In the genomic region with DNA sequence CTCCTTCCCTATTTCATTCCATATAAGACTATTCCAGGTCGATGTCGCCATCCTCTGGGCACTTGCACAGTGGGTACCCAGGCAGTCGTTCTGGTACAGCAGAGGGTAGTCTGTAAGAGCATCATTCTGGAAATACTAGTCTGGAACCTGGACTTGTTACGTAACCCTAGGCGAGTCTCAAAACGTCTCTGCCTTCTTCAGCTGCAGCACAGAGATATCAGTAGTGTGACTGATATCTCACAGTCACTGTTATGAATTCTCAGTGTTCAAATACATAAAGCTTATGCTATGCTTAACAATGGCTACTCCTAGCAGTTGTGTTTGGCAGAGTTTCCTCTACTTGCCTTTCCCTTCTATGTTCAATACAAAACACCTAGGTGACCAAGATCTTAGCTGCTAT, we compare ENCODE assay signal across 18 mouse cellular contexts. TPM values are rescaled to one million over a fixed set of nuclear protein-coding genes. Genes with fewer than 3 reads are reported as not detected.
A peak's percentile ranks its signal among the peaks of the same experiment; 100 is the strongest.
DNase-seq lines count a peak whose midpoint lies in the region; ATAC-seq and TF ChIP-seq lines count a peak whose summit lies in the region.
"Had no signal": no experiment of that assay in that cellular context is flagged by ENCODE, and none has a peak within 500 bp of the region (broad histone marks: within the 10 kb centered on the region; RNA-seq: fewer than 3 reads in every experiment).

No protein-coding gene starts in this region.

- no peak overlapping the region for H3K4me2 ChIP-seq in kidney, postnatal 0 days (ENCODE audit: low read length)
- H3K4me2 ChIP-seq in liver, postnatal 0 days (ENCODE audit: low read depth, low read length), result peak overlapping the region; percentile 29; the same call in 1 of the 2 replicates
- H3K4me2 ChIP-seq in forebrain, embryonic 14.5 days (ENCODE audit: low read length), result no peak overlapping the region
- H3K4me2 ChIP-seq: hindbrain, embryonic 15.5 days; midbrain, embryonic 12.5 days had no signal

- WGBS in kidney, postnatal 0 days, result 73% methylated on average over 6 of the region's 6 CpGs
- 50% methylated on average over 6 of the region's 6 CpGs for WGBS in liver, postnatal 0 days (ENCODE audit: insufficient replicate concordance)
- 71% methylated on average over 6 of the region's 6 CpGs for WGBS in forebrain, embryonic 14.5 days

- H3K36me3 ChIP-seq in kidney, postnatal 0 days (ENCODE audit: insufficient read depth, low read length), result no peaks in the 10 kb centered on the region
- no peaks in the 10 kb centered on the region; the same call in 1 of the 2 replicates for H3K36me3 ChIP-seq in liver, postnatal 0 days (replicated peaks; ENCODE audit: insufficient read depth, low read length)
- peaks cover 6% of the 10 kb centered on the region; the same call in 1 of the 2 replicates for H3K36me3 ChIP-seq in forebrain, embryonic 14.5 days (ENCODE audit: control insufficient read depth, insufficient read depth, low read length)

- DNase-seq in kidney, postnatal 0 days (ENCODE audit: low spot score), result no peak
- DNase-seq in kidney, postnatal 36 days, result no peak
- DNase-seq in NIH3T3 (ENCODE audit: low read depth), result peak; percentile 25
- DNase-seq in liver, postnatal 0 days, result no peak
- DNase-seq in kidney, postnatal 25 days, result no peak
- DNase-seq in forebrain, embryonic 14.5 days (ENCODE audit: low spot score), result no peak
- no peak for DNase-seq in cerebellum, adult 18-20 months
- DNase-seq: cerebellum, adult 9-10 months; gastrocnemius, postnatal 10 days; kidney, adult 11 months; kidney, postnatal 10 days; lung, postnatal 36 days; right cerebral cortex, adult 18-20 months; spleen, adult 18-20 months; thymus, postnatal 14 days had no signal

- H3K27ac ChIP-seq in kidney, postnatal 0 days, result no peak overlapping the region
- peak overlapping the region; percentile 66; the same call in 1 of the 2 replicates for H3K27ac ChIP-seq in liver, postnatal 0 days (ENCODE audit: low read depth)
- no peak overlapping the region for H3K27ac ChIP-seq in forebrain, embryonic 14.5 days (ENCODE audit: low read depth, low read length)
- H3K27ac ChIP-seq: hindbrain, embryonic 15.5 days; midbrain, embryonic 12.5 days had no signal

- H3K4me3 ChIP-seq in kidney, postnatal 0 days (replicated peaks; ENCODE audit: low read depth, low read length), result no peak overlapping the region
- no peak overlapping the region for H3K4me3 ChIP-seq in liver, postnatal 0 days (ENCODE audit: low read depth, low read length)
- no peak overlapping the region for H3K4me3 ChIP-seq in forebrain, embryonic 14.5 days (ENCODE audit: low read depth, low read length)
- H3K4me3 ChIP-seq: hindbrain, embryonic 15.5 days; midbrain, embryonic 12.5 days had no signal

- H3K27me3 ChIP-seq in kidney, postnatal 0 days (ENCODE audit: insufficient read depth, low read length), result no peaks in the 10 kb centered on the region
- no peaks in the 10 kb centered on the region for H3K27me3 ChIP-seq in liver, postnatal 0 days (ENCODE audit: insufficient read depth, low read length)
- no peaks in the 10 kb centered on the region for H3K27me3 ChIP-seq in forebrain, embryonic 14.5 days (replicated peaks; ENCODE audit: control insufficient read depth, insufficient read depth, low read length)
- H3K27me3 ChIP-seq: hindbrain, embryonic 15.5 days; midbrain, embryonic 12.5 days had no signal

- TF ChIP-seq CTCF in kidney, postnatal 0 days (IDR thresholded peaks at IDR 0.05; ENCODE audit: low read depth), result peak; percentile 35
- 0 out of 2 replicates have a peak, but pooled peaks have one; percentile 20 for TF ChIP-seq CTCF in liver, postnatal 0 days (IDR thresholded peaks at IDR 0.05; ENCODE audit: low read depth)

- no peaks in the 10 kb centered on the region for H3K9me3 ChIP-seq in kidney, postnatal 0 days (replicated peaks; ENCODE audit: low read length)
- H3K9me3 ChIP-seq in liver, postnatal 0 days (ENCODE audit: low read length), result no peaks in the 10 kb centered on the region
- no peaks in the 10 kb centered on the region for H3K9me3 ChIP-seq in forebrain, embryonic 14.5 days (replicated peaks; ENCODE audit: control insufficient read depth, low read length)
- H3K9me3 ChIP-seq: hindbrain, embryonic 15.5 days; midbrain, embryonic 12.5 days had no signal

- H3K4me1 ChIP-seq in kidney, postnatal 0 days (replicated peaks; ENCODE audit: insufficient read depth, low read length), result no peaks in the 10 kb centered on the region
- no peaks in the 10 kb centered on the region for H3K4me1 ChIP-seq in liver, postnatal 0 days (ENCODE audit: insufficient read depth)
- H3K4me1 ChIP-seq in forebrain, embryonic 14.5 days (ENCODE audit: control insufficient read depth, insufficient read depth, low read length), result no peaks in the 10 kb centered on the region
- H3K4me1 ChIP-seq: hindbrain, embryonic 15.5 days; midbrain, embryonic 12.5 days had no signal

- H3K9ac ChIP-seq in kidney, postnatal 0 days (ENCODE audit: low read depth, low read length), result no peak overlapping the region
- no peak overlapping the region for H3K9ac ChIP-seq in liver, postnatal 0 days (replicated peaks)
- H3K9ac ChIP-seq in forebrain, embryonic 14.5 days (ENCODE audit: low read length), result no peak overlapping the region
- H3K9ac ChIP-seq: hindbrain, embryonic 15.5 days; midbrain, embryonic 12.5 days had no signal

- no peak for ATAC-seq in kidney, postnatal 0 days (replicated peaks; ENCODE audit: low FRiP score, low read depth)
- ATAC-seq in erythroid progenitor cell, adult 5-6 weeks (replicated peaks; ENCODE audit: low FRiP score, poor library complexity, severe bottlenecking), result peak; percentile 90
- ATAC-seq in liver, postnatal 0 days, result peak; percentile 86
- ATAC-seq in forebrain, embryonic 14.5 days, result no peak

- TF ChIP-seq EP300 in liver, postnatal 0 days (IDR thresholded peaks at IDR 0.05; ENCODE audit: low read depth), result peak; percentile 80

RNA-seq across cellular contexts. Expression of a gene that starts 9.8 kb away (rescaled TPM):
- 12.7 and 14.3 TPM in 2 replicates for polyA plus RNA-seq in kidney, postnatal 0 days (2015; fragmentation: Nextera tagmentation; extraction: Ambion mirVana)
- 28.9 and 37.8 TPM in 2 replicates for total RNA-seq in erythroid progenitor cell, adult 5-6 weeks (2015; ENCODE audit: low replicate concordance)
- total RNA-seq in erythroid progenitor cell, adult 5-6 weeks (2017; ENCODE audit: low replicate concordance), result 43.6 and 69.8 TPM in 2 replicates
- polyA plus RNA-seq in liver, postnatal 0 days (2015; fragmentation: Nextera tagmentation; extraction: Ambion mirVana), result 5.5 and 7.1 TPM in 2 replicates
- polyA plus RNA-seq in forebrain, embryonic 14.5 days (2014; fragmentation: Nextera tagmentation; extraction: Ambion mirVana), result 14.9 and 15.4 TPM in 2 replicates

Comparison
In these comparisons a context has a peak if more than half of its experiments do, and no peak if none do; other contexts are left out.
1. ATAC-seq: peak in erythroid progenitor cell, adult 5-6 weeks (single experiment) and liver, postnatal 0 days (single experiment); none in kidney, postnatal 0 days (single experiment) and forebrain, embryonic 14.5 days (single experiment).